Mouse (Mus musculus) limb, embryonic 12.5 days (tissue): ENCODE measurements around the gene Sept10. TPM values are rescaled to one million over a fixed set of nuclear protein-coding genes. Genes with fewer than 3 reads are reported as not detected.

ENCODE experiments used
- ATAC-seq: fragments of 200-750 bp; cut with Nextera tagmentation; 2 replicates; pipeline ENCODE4 v1.8.0; 2017; ENCODE audit warnings: low read depth, moderate TSS enrichment; ENCODE audit not compliant: insufficient number of reproducible peaks, insufficient read depth, low FRiP score, low TSS enrichment
- H3K27ac ChIP-seq: fragments of 300-500 bp; sonication (generic); 2 replicates; pipeline ENCODE4 v1.5.1; 2016; ENCODE audit warnings: mild to moderate bottlenecking, moderate library complexity
- H3K27me3 ChIP-seq: fragments of 300-500 bp; sonication (generic); 2 replicates; pipeline ENCODE4 v1.6.1; 2016; ENCODE audit warnings: mild to moderate bottlenecking, moderate library complexity
- H3K36me3 ChIP-seq: fragments of 300-500 bp; sonication (generic); 2 replicates; pipeline ENCODE4 v1.6.1; 2016; ENCODE audit warnings: mild to moderate bottlenecking, moderate library complexity
- H3K4me1 ChIP-seq: fragments of 300-500 bp; sonication (generic); replicated peaks from 2 replicates; pipeline ENCODE4 v1.6.1; 2016
- H3K4me2 ChIP-seq: fragments of 300-500 bp; sonication (generic); 2 replicates; pipeline ENCODE4 v1.6.1; 2016; ENCODE audit warnings: mild to moderate bottlenecking, moderate library complexity
- H3K4me3 ChIP-seq: fragments of 300-500 bp; sonication (generic); replicated peaks from 2 replicates; pipeline ENCODE4 v1.5.1; 2016; ENCODE audit warnings: mild to moderate bottlenecking
- H3K9ac ChIP-seq: fragments of 300-500 bp; sonication (generic); replicated peaks from 2 replicates; pipeline ENCODE4 v1.6.1; 2016; ENCODE audit warnings: mild to moderate bottlenecking, moderate library complexity
- H3K9me3 ChIP-seq: fragments of 300-500 bp; sonication (generic); 2 replicates; pipeline ENCODE4 v1.6.1; 2016; ENCODE audit warnings: mild to moderate bottlenecking, moderate library complexity
- WGBS: fragments of 180-500 bp; shearing (Covaris S2); methylation state at CpG from one replicate; pipeline ENCODE4 v1.1.7; 2016; 5-methylcytosine and 5-hydroxymethylcytosine counted together
- polyA plus RNA-seq: library from polyadenylated mRNA; unstranded; fragments of >200 nt; fragmentation: Nextera tagmentation; extraction: Ambion mirVana; gene quantifications from 2 replicates; pipeline ENCODE4 v1.2.1, GENCODE M21; 2016

Sept10 gene
- polyA plus RNA-seq, 1 experiment from 2014 or later, result 42.3 TPM

GRCm38 (mm10) chr10:59256533-59256932, 34.9 kb upstream of the Sept10 start:
- no peak overlapping the region for H3K27ac ChIP-seq
- H3K4me3 ChIP-seq, result no peak overlapping the region
- no peak overlapping the region for H3K9ac ChIP-seq
- H3K9me3 ChIP-seq, result no peaks in the 10 kb centered on the region
- H3K36me3 ChIP-seq, result no peaks in the 10 kb centered on the region
- H3K27me3 ChIP-seq, result no peaks in the 10 kb centered on the region
- ATAC-seq, result no peak
- WGBS, result 82% methylated on average over 2 of the region's 2 CpGs
- H3K4me1 ChIP-seq, result peaks cover 8% of the 10 kb centered on the region
- no peak overlapping the region for H3K4me2 ChIP-seq

GRCm38 (mm10) chr10:59253541-59254079, 32.0 kb upstream of the Sept10 start:
- H3K27me3 ChIP-seq, result no peaks in the 10 kb centered on the region
- H3K4me3 ChIP-seq, result no peak overlapping the region
- H3K4me2 ChIP-seq, result no peak overlapping the region
- no peak for ATAC-seq
- no peak overlapping the region for H3K27ac ChIP-seq
- WGBS, result 65% methylated on average over 8 of the region's 8 CpGs
- no peaks in the 10 kb centered on the region for H3K36me3 ChIP-seq
- H3K9me3 ChIP-seq, result no peaks in the 10 kb centered on the region
- H3K4me1 ChIP-seq, result no peaks in the 10 kb centered on the region
- H3K9ac ChIP-seq, result no peak overlapping the region

- H3K9ac ChIP-seq, result no peak overlapping the region
- no peaks in the 10 kb centered on the region for H3K4me1 ChIP-seq
- H3K9me3 ChIP-seq, result no peaks in the 10 kb centered on the region
- H3K4me2 ChIP-seq, result no peak overlapping the region
- H3K4me3 ChIP-seq, result no peak overlapping the region
- H3K36me3 ChIP-seq, result no peaks in the 10 kb centered on the region
- 45% methylated on average over 8 of the region's 8 CpGs for WGBS
- ATAC-seq, result no peak
- no peaks in the 10 kb centered on the region for H3K27me3 ChIP-seq
- no peak overlapping the region for H3K27ac ChIP-seq
These were observed 30.7 kb upstream of the Sept10 start for GRCm38 (mm10) chr10:59252396-59252795.

- ATAC-seq, result no peak
- Histone ChIP-seq H3K27me3 (no peaks in the 10 kb centered on the region), H3K36me3 (no peaks in the 10 kb centered on the region), H3K9me3 (no peaks in the 10 kb centered on the region), H3K4me2 (no peak overlapping the region), H3K9ac (no peak overlapping the region), H3K4me1 (no peaks in the 10 kb centered on the region), H3K4me3 (no peak overlapping the region), H3K27ac (no peak overlapping the region)
- WGBS, result 61% methylated on average over 2 of the region's 2 CpGs
These were observed 30.3 kb upstream of the Sept10 start for GRCm38 (mm10) chr10:59251980-59252379.

- H3K9ac ChIP-seq, result no peak overlapping the region
- no peak overlapping the region for H3K27ac ChIP-seq
- no peaks in the 10 kb centered on the region for H3K4me1 ChIP-seq
- ATAC-seq, result no peak
- no peak overlapping the region for H3K4me2 ChIP-seq
- 87% methylated on average over 2 of the region's 2 CpGs for WGBS
- H3K9me3 ChIP-seq, result no peaks in the 10 kb centered on the region
- H3K4me3 ChIP-seq, result no peak overlapping the region
- H3K27me3 ChIP-seq, result no peaks in the 10 kb centered on the region
- H3K36me3 ChIP-seq, result no peaks in the 10 kb centered on the region
These were observed 29.0 kb upstream of the Sept10 start for GRCm38 (mm10) chr10:59250679-59251078.

GRCm38 (mm10) chr10:59249531-59249930, 27.9 kb upstream of the Sept10 start:
- no peaks in the 10 kb centered on the region for H3K4me1 ChIP-seq
- no peak overlapping the region for H3K4me2 ChIP-seq
- H3K9me3 ChIP-seq, result no peaks in the 10 kb centered on the region
- 69% methylated on average over 3 of the region's 3 CpGs for WGBS
- no peaks in the 10 kb centered on the region for H3K27me3 ChIP-seq
- no peak overlapping the region for H3K9ac ChIP-seq
- H3K36me3 ChIP-seq, result no peaks in the 10 kb centered on the region
- no peak overlapping the region for H3K27ac ChIP-seq
- H3K4me3 ChIP-seq, result no peak overlapping the region
- ATAC-seq, result no peak

GRCm38 (mm10) chr10:59241141-59241541, 19.5 kb upstream of the Sept10 start:
- Histone ChIP-seq H3K9ac (no peak overlapping the region), H3K27me3 (no peaks in the 10 kb centered on the region), H3K9me3 (no peaks in the 10 kb centered on the region), H3K4me3 (no peak overlapping the region), H3K36me3 (no peaks in the 10 kb centered on the region), H3K4me2 (no peak overlapping the region), H3K27ac (no peak overlapping the region), H3K4me1 (no peaks in the 10 kb centered on the region)
- WGBS, result 60% methylated on average over 3 of the region's 3 CpGs
- ATAC-seq, result no peak

GRCm38 (mm10) chr10:59237757-59238156, 16.1 kb upstream of the Sept10 start:
- no peak overlapping the region for H3K9ac ChIP-seq
- H3K9me3 ChIP-seq, result no peaks in the 10 kb centered on the region
- H3K27me3 ChIP-seq, result no peaks in the 10 kb centered on the region
- H3K36me3 ChIP-seq, result no peaks in the 10 kb centered on the region
- H3K4me3 ChIP-seq, result no peak overlapping the region
- H3K27ac ChIP-seq, result no peak overlapping the region
- H3K4me2 ChIP-seq, result no peak overlapping the region
- H3K4me1 ChIP-seq, result 0 out of 2 replicates have a peak, but pooled peaks cover 3% of the 10 kb centered on the region
- WGBS, result 43% methylated on average over 3 of the region's 3 CpGs
- no peak for ATAC-seq

GRCm38 (mm10) chr10:59236486-59236885, 14.8 kb upstream of the Sept10 start:
- Histone ChIP-seq H3K36me3 (no peaks in the 10 kb centered on the region), H3K9ac (no peak overlapping the region), H3K27ac (no peak overlapping the region), H3K9me3 (no peaks in the 10 kb centered on the region), H3K4me1 (0 out of 2 replicates have a peak, but pooled peaks cover 3% of the 10 kb centered on the region), H3K27me3 (no peaks in the 10 kb centered on the region), H3K4me2 (no peak overlapping the region), H3K4me3 (no peak overlapping the region)
- no peak for ATAC-seq
- 86% methylated on average over 6 of the region's 6 CpGs for WGBS

GRCm38 (mm10) chr10:59235847-59236246, 14.2 kb upstream of the Sept10 start:
- no peak for ATAC-seq
- 37% methylated on average over 4 of the region's 4 CpGs for WGBS
- Histone ChIP-seq H3K9me3 (no peaks in the 10 kb centered on the region), H3K36me3 (no peaks in the 10 kb centered on the region), H3K27ac (no peak overlapping the region), H3K27me3 (no peaks in the 10 kb centered on the region), H3K9ac (no peak overlapping the region), H3K4me2 (no peak overlapping the region), H3K4me3 (no peak overlapping the region), H3K4me1 (0 out of 2 replicates have a peak, but pooled peaks cover 3% of the 10 kb centered on the region)

GRCm38 (mm10) chr10:59235227-59235626, 13.6 kb upstream of the Sept10 start:
- Histone ChIP-seq H3K4me1 (0 out of 2 replicates have a peak, but pooled peaks cover 3% of the 10 kb centered on the region), H3K27me3 (no peaks in the 10 kb centered on the region), H3K4me2 (no peak overlapping the region), H3K4me3 (no peak overlapping the region), H3K9ac (no peak overlapping the region), H3K27ac (no peak overlapping the region), H3K9me3 (no peaks in the 10 kb centered on the region), H3K36me3 (no peaks in the 10 kb centered on the region)
- ATAC-seq, result no peak
- WGBS, result 91% methylated on average over 2 of the region's 2 CpGs

GRCm38 (mm10) chr10:59229205-59229820, 7.7 kb upstream of the Sept10 start:
- Histone ChIP-seq H3K36me3 (no peaks in the 10 kb centered on the region), H3K9me3 (no peaks in the 10 kb centered on the region), H3K4me2 (no peak overlapping the region), H3K4me1 (0 out of 2 replicates have a peak, but pooled peaks cover 2% of the 10 kb centered on the region), H3K9ac (no peak overlapping the region), H3K27me3 (no peaks in the 10 kb centered on the region), H3K27ac (no peak overlapping the region), H3K4me3 (no peak overlapping the region)
- WGBS, result 82% methylated on average over 4 of the region's 4 CpGs
- ATAC-seq, result no peak
